Mouse (Mus musculus): Measurements from ENCODE around the gene Foxk1. TPM values are rescaled to one million over a fixed set of nuclear protein-coding genes. Genes with fewer than 3 reads are reported as not detected.
A peak's percentile ranks its signal among the peaks of the same experiment; 100 is the strongest.

Gene Foxk1
- polyA plus RNA-seq, 1 experiment from 2014 or later: 1.9 TPM

DNA sequence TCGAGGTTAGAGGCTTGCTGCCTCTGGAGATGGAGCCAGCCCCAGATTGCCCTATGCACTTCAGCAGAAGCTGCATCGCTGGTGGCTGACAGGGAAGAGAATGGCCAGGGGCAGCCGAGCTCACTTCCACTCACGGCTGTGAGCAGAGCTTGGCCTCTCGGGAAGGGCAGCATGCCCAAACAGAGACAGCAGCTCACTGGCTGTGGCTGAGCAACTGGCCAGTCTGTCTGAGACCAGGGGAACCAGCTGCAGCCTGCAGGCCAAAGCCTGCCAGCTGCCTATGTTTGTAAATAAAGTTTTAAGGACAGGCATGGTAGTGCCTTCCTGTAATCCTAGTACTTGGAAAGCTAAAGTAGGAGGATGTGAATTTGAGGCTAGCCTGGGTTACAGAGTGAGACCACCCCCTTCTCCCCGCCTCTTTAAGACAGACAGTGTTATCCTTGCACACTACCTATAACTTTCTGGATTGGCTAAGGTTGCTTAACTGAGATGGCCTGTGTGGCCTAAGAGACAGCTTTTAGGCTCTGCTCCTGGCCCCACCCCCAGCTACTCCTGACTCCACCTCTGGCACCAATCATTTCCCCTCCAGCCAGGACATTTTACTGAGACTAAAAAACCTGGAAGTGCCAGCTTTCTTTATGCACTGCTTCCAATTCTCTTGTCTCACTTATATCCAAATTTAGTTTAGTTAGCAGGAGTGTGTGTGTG is 11.5 kb downstream of the Foxk1 start:
- H3K36me3 ChIP-seq (ENCODE audit: control insufficient read depth, insufficient read depth, low read length): no peaks in the 10 kb centered on the region
- 47% methylated on average over 6 of the region's 6 CpGs for WGBS
- H3K4me1 ChIP-seq (ENCODE audit: control insufficient read depth, insufficient read depth, low read length): peaks cover 35% of the 10 kb centered on the region
- H3K4me3 ChIP-seq (ENCODE audit: low read length): no peak overlapping the region
- H3K9ac ChIP-seq (ENCODE audit: low read depth, low read length): peak overlapping the region; percentile 20; the same call in 1 of the 2 replicates
- no peak for ATAC-seq
- no peak overlapping the region for H3K4me2 ChIP-seq (ENCODE audit: low read depth, low read length)
- H3K27ac ChIP-seq (ENCODE audit: low read length): no peak overlapping the region
- no peaks in the 10 kb centered on the region for H3K27me3 ChIP-seq (replicated peaks; ENCODE audit: control insufficient read depth, insufficient read depth, low read length)
- H3K9me3 ChIP-seq (ENCODE audit: control insufficient read depth, low read length): no peaks in the 10 kb centered on the region

DNA sequence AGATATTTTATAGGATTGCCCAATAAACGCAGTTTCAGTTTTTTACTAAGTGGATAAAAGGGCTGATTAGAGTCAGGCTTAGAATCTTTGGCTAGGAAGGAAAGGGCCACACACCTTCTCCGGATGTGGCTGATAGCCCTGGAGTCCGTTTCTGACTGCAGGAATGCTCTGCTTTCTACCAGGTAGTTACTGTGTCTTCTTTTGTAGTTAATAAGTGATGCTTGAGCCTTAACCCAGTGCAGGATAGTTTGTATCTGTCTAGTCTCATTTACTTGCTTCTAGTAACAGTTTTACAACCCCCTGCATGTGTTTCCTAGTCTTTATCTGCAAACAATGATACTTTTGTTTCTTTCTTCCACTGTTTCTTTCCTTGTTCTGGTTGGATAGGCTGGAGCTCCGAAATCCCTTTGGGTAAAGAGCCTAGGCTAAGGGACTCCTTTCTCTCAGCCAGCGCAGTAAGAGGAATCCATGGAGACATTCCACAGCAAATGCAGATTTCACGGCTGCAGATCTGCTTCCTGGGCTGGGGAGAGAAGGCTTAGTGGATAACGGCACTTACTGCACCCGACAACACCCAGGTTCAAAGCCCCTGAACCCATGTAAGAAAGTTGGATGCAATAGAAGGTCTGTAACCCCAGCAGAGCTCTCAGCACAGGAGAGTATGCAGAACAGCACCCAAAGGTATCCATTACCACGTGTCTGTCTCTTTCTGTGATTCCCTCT is 12.6 kb downstream of the Foxk1 start:
- Histone ChIP-seq H3K27ac (ENCODE audit: low read length) (no peak overlapping the region), H3K4me3 (ENCODE audit: low read length) (no peak overlapping the region), H3K9me3 (ENCODE audit: control insufficient read depth, low read length) (no peaks in the 10 kb centered on the region), H3K9ac (ENCODE audit: low read depth, low read length) (no peak overlapping the region), H3K4me2 (ENCODE audit: low read depth, low read length) (no peak overlapping the region), H3K27me3 (replicated peaks; ENCODE audit: control insufficient read depth, insufficient read depth, low read length) (no peaks in the 10 kb centered on the region), H3K36me3 (ENCODE audit: control insufficient read depth, insufficient read depth, low read length) (no peaks in the 10 kb centered on the region), H3K4me1 (ENCODE audit: control insufficient read depth, insufficient read depth, low read length) (peaks cover 38% of the 10 kb centered on the region)
- WGBS: 47% methylated on average over 9 of the region's 9 CpGs
- no peak for ATAC-seq

DNA sequence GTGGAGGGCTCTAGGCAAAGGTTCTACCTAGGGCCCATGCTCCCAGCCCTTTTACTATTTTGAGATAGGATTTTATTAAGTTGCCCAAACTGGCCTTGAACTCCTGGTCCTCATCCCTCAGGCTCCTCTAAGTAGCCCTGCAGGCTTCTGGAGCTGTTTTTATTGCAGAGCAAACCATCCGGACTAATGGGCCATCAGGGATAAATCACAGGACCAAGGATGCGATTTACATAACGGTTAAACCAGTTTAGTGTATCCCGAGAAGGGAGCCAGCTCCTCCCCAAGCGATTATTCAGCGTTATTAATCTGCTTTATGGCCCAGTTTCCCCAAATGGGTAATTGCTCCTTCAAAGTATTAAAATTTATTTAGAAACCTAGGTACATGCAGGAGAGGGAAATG is 14.1 kb downstream of the Foxk1 start:
- Histone ChIP-seq H3K4me2 (ENCODE audit: low read depth, low read length) (no peak overlapping the region), H3K27ac (ENCODE audit: low read length) (no peak overlapping the region), H3K9ac (ENCODE audit: low read depth, low read length) (no peak overlapping the region), H3K4me3 (ENCODE audit: low read length) (no peak overlapping the region), H3K9me3 (ENCODE audit: control insufficient read depth, low read length) (no peaks in the 10 kb centered on the region), H3K27me3 (replicated peaks; ENCODE audit: control insufficient read depth, insufficient read depth, low read length) (no peaks in the 10 kb centered on the region), H3K36me3 (ENCODE audit: control insufficient read depth, insufficient read depth, low read length) (peaks cover 5% of the 10 kb centered on the region; the same call in 1 of the 2 replicates), H3K4me1 (ENCODE audit: control insufficient read depth, insufficient read depth, low read length) (peaks cover 38% of the 10 kb centered on the region)
- no peak for ATAC-seq
- WGBS: 55% methylated on average over 6 of the region's 6 CpGs

DNA sequence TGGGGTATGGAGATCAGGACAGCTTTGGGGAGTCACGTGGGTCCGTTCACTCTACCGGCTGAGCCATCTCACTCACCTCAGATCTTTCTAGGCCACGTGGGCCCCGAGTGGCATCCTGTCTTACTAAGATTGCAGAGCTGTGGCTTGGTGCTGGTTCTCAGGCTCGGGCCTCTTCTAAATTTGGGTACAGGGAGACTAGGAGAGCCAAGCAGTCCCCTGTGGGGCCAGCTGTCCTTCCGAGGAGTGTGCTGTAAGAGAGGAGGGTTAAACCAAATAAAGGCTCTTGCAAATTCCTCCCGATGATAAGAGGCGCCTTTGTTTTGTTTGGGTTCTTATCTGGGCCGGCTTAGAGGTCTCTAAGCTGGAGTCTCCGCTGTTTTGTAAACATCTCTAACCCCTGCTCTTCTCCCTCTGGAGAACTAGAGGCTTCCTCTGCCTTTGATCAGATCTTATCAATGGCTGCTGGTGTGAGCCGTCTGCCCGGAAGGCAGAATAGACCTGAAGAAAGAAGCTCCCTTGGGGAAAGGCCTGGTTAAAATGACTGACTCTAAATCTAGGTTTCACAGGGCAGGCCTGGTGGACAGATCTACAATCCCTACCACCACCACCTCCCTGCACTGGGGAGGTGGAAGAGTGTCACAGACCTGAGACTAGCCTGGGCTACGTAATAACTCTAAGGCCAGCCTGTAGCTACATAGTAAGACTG is 14.9 kb downstream of the Foxk1 start:
- H3K4me3 ChIP-seq (ENCODE audit: low read length): no peak overlapping the region
- H3K27me3 ChIP-seq (replicated peaks; ENCODE audit: control insufficient read depth, insufficient read depth, low read length): no peaks in the 10 kb centered on the region
- H3K9ac ChIP-seq (ENCODE audit: low read depth, low read length): peak overlapping the region; percentile 38; the same call in 1 of the 2 replicates
- no peak overlapping the region for H3K4me2 ChIP-seq (ENCODE audit: low read depth, low read length)
- ATAC-seq: no peak
- H3K4me1 ChIP-seq (ENCODE audit: control insufficient read depth, insufficient read depth, low read length): peaks cover 42% of the 10 kb centered on the region
- H3K27ac ChIP-seq (ENCODE audit: low read length): no peak overlapping the region
- no peaks in the 10 kb centered on the region for H3K9me3 ChIP-seq (ENCODE audit: control insufficient read depth, low read length)
- 25% methylated on average over 14 of the region's 14 CpGs for WGBS
- H3K36me3 ChIP-seq (ENCODE audit: control insufficient read depth, insufficient read depth, low read length): peaks cover 5% of the 10 kb centered on the region; the same call in 1 of the 2 replicates

DNA sequence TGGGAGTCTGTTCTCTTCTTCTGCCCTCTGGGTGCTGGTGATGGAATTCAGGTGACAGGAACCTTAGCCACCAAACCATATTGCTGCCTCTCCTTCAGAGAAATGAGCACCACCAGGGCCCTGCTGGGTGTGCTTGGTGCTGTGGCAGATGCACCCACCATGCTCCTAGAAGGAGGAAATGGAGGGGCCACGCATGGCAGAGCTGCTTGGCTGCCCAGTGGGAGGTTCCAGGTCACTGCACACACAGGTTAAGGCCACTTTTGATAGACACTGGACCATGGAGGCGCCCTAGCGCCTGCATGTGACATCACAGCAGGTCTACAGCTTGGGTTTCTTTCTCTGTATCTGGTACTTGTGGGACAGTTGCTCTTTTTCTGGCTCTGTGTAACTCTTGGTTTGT is 15.8 kb downstream of the Foxk1 start:
- 77% methylated on average over 3 of the region's 3 CpGs for WGBS
- H3K36me3 ChIP-seq (ENCODE audit: control insufficient read depth, insufficient read depth, low read length): peaks cover 5% of the 10 kb centered on the region; the same call in 1 of the 2 replicates
- no peak for ATAC-seq
- H3K4me2 ChIP-seq (ENCODE audit: low read depth, low read length): no peak overlapping the region
- peaks cover 46% of the 10 kb centered on the region for H3K4me1 ChIP-seq (ENCODE audit: control insufficient read depth, insufficient read depth, low read length)
- H3K4me3 ChIP-seq (ENCODE audit: low read length): no peak overlapping the region
- H3K9ac ChIP-seq (ENCODE audit: low read depth, low read length): no peak overlapping the region
- no peaks in the 10 kb centered on the region for H3K9me3 ChIP-seq (ENCODE audit: control insufficient read depth, low read length)
- no peaks in the 10 kb centered on the region for H3K27me3 ChIP-seq (replicated peaks; ENCODE audit: control insufficient read depth, insufficient read depth, low read length)
- H3K27ac ChIP-seq (ENCODE audit: low read length): no peak overlapping the region

DNA sequence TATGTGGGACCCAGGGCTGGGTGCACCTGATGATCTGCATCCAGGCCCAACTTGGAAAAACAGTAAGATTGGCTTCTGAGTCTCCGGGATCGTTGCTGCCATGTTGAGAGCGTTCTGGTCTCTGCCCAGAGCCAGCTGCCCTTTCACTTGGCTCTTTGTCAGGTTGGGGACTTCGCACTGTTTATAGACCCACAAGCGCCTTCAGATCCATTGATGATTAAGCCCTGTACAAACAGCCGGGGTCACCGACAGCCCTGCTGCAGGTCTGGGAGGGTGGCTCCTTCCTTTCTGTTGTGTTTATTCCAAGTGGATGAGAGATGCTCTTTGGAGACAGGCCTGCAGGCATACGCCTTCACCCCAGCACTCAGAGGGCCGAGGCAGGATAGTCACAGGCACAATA is 16.6 kb downstream of the Foxk1 start:
- Histone ChIP-seq H3K4me3 (ENCODE audit: low read length) (no peak overlapping the region), H3K9me3 (ENCODE audit: control insufficient read depth, low read length) (no peaks in the 10 kb centered on the region), H3K4me1 (ENCODE audit: control insufficient read depth, insufficient read depth, low read length) (peaks cover 41% of the 10 kb centered on the region), H3K27me3 (replicated peaks; ENCODE audit: control insufficient read depth, insufficient read depth, low read length) (no peaks in the 10 kb centered on the region), H3K9ac (ENCODE audit: low read depth, low read length) (no peak overlapping the region), H3K36me3 (ENCODE audit: control insufficient read depth, insufficient read depth, low read length) (peaks cover 5% of the 10 kb centered on the region; the same call in 1 of the 2 replicates), H3K27ac (ENCODE audit: low read length) (no peak overlapping the region), H3K4me2 (ENCODE audit: low read depth, low read length) (no peak overlapping the region)
- no peak for ATAC-seq
- WGBS: 51% methylated on average over 9 of the region's 9 CpGs

DNA sequence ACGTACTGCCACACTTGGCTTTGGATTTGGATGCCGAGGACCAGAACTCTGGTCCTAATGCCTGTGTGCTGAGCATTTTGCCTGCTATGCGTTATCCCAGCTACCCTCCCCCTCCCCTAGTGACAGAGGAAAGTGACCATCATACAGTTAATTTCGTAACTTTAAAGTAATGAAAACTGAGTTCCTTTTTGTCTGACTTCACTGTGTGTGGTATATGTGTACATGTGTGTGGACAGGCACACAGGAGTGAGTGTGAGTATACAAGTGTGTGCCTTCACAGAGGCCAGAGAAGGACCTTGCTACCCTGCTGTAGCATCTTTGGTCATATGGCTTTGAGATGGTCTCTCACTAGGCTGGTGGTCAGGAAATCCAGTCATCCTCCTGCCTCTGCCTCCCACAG is 17.1 kb downstream of the Foxk1 start:
- H3K4me3 ChIP-seq (ENCODE audit: low read length): no peak overlapping the region
- peaks cover 5% of the 10 kb centered on the region; the same call in 1 of the 2 replicates for H3K36me3 ChIP-seq (ENCODE audit: control insufficient read depth, insufficient read depth, low read length)
- H3K27me3 ChIP-seq (replicated peaks; ENCODE audit: control insufficient read depth, insufficient read depth, low read length): no peaks in the 10 kb centered on the region
- no peak for ATAC-seq
- peaks cover 41% of the 10 kb centered on the region for H3K4me1 ChIP-seq (ENCODE audit: control insufficient read depth, insufficient read depth, low read length)
- WGBS: 87% methylated on average over 4 of the region's 4 CpGs
- no peaks in the 10 kb centered on the region for H3K9me3 ChIP-seq (ENCODE audit: control insufficient read depth, low read length)
- no peak overlapping the region for H3K27ac ChIP-seq (ENCODE audit: low read length)
- H3K9ac ChIP-seq (ENCODE audit: low read depth, low read length): no peak overlapping the region
- H3K4me2 ChIP-seq (ENCODE audit: low read depth, low read length): no peak overlapping the region

DNA sequence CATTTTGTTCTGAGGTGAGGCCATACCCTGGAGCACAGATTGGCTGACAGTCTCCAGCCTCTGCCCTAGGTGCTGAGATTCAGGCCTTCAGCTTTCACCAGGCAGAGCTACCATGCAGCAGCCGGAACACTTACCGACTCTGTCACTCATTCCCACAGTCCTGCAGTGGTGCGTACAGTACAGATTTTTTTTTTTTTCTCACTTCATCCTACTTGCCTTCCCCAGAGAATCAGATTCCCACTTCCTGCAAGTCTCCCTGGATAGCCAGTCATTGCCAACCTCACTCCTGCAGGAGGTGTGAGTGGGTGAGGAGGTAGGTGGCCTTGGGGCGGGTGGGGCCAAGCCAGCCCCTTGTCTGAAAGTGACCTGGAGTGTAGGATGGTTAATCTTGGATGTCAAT is 19.0 kb downstream of the Foxk1 start:
- ATAC-seq: no peak
- Histone ChIP-seq H3K9me3 (ENCODE audit: control insufficient read depth, low read length) (no peaks in the 10 kb centered on the region), H3K4me3 (ENCODE audit: low read length) (no peak overlapping the region), H3K9ac (ENCODE audit: low read depth, low read length) (no peak overlapping the region), H3K27me3 (replicated peaks; ENCODE audit: control insufficient read depth, insufficient read depth, low read length) (no peaks in the 10 kb centered on the region), H3K4me2 (ENCODE audit: low read depth, low read length) (no peak overlapping the region), H3K4me1 (ENCODE audit: control insufficient read depth, insufficient read depth, low read length) (peaks cover 49% of the 10 kb centered on the region), H3K36me3 (ENCODE audit: control insufficient read depth, insufficient read depth, low read length) (peaks cover 5% of the 10 kb centered on the region; the same call in 1 of the 2 replicates), H3K27ac (ENCODE audit: low read length) (no peak overlapping the region)
- WGBS: 92% methylated on average over 4 of the region's 4 CpGs

DNA sequence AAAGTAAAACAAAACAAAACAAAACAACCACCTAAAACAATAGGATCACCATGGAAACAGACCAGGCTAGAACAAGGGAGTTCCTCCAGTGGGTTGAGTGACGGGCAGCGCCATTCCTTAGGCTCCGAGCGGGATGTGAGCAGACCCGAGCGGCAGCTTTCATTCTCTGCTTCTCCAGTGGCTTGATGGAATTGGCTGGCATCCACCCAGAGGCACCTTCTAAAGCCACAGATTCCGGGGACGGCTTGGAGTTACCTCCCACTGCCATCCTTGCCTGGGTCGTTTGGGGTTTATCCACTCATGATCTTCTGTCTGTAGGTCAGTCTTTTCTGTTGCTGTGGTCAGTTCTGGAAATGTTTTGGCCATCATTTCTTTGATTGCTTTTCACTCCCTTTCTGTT is 19.6 kb downstream of the Foxk1 start:
- ATAC-seq: no peak
- Histone ChIP-seq H3K4me2 (ENCODE audit: low read depth, low read length) (no peak overlapping the region), H3K27me3 (replicated peaks; ENCODE audit: control insufficient read depth, insufficient read depth, low read length) (no peaks in the 10 kb centered on the region), H3K27ac (ENCODE audit: low read length) (0 out of 2 replicates have a peak overlapping the region, but pooled peaks have one; percentile 16), H3K9me3 (ENCODE audit: control insufficient read depth, low read length) (no peaks in the 10 kb centered on the region), H3K4me3 (ENCODE audit: low read length) (no peak overlapping the region), H3K4me1 (ENCODE audit: control insufficient read depth, insufficient read depth, low read length) (peaks cover 54% of the 10 kb centered on the region), H3K36me3 (ENCODE audit: control insufficient read depth, insufficient read depth, low read length) (peaks cover 5% of the 10 kb centered on the region; the same call in 1 of the 2 replicates), H3K9ac (ENCODE audit: low read depth, low read length) (no peak overlapping the region)
- 86% methylated on average over 9 of the region's 9 CpGs for WGBS
